ENCODE assay signal across 28 mouse cellular contexts in genomic region chr5:32056126-32056525, GRCm38 (mm10).
DNase-seq lines count a peak whose midpoint lies in the region; ATAC-seq and TF ChIP-seq lines count a peak whose summit lies in the region.
"Had no signal": no experiment of that assay in that cellular context is flagged by ENCODE, and none has a peak within 500 bp of the region (broad histone marks: within the 10 kb centered on the region; RNA-seq: fewer than 3 reads in every experiment).

No protein-coding gene starts in this region.

- H3K36me3 ChIP-seq in liver, adult 2 months (ENCODE audit: control insufficient read depth, insufficient read depth, low read length): peaks cover 2% of the 10 kb centered on the region; the same call in 1 of the 2 replicates
- H3K36me3 ChIP-seq in liver, embryonic 12.5 days: no peaks in the 10 kb centered on the region
- H3K36me3 ChIP-seq in embryonic facial prominence, embryonic 10.5 days (replicated peaks): no peaks in the 10 kb centered on the region
- no peaks in the 10 kb centered on the region for H3K36me3 ChIP-seq in embryonic facial prominence, embryonic 13.5 days
- H3K36me3 ChIP-seq in stomach, embryonic 14.5 days (ENCODE audit: control insufficient read depth, insufficient read depth, low read length): no peaks in the 10 kb centered on the region
- no peaks in the 10 kb centered on the region for H3K36me3 ChIP-seq in forebrain, embryonic 11.5 days (ENCODE audit: control insufficient read depth, insufficient read depth, low read length)
- H3K36me3 ChIP-seq: forebrain, embryonic 10.5 days; heart, embryonic 13.5 days had no signal

- TF ChIP-seq CTCF in liver, adult 2 months (IDR thresholded peaks at IDR 0.05; ENCODE audit: low read depth, low read length): no peak

- TF ChIP-seq POLR2A in liver, adult 2 months (IDR thresholded peaks at IDR 0.05; ENCODE audit: extremely low read depth, insufficient read depth, low read length): no peak

- DNase-seq in liver, adult 2 months (ENCODE audit: extremely low read depth, low read depth, low spot score): peak; percentile 98
- peak; percentile 7 for DNase-seq in embryonic facial prominence, embryonic 10.5 days (ENCODE audit: low spot score)
- no peak for DNase-seq in embryo, embryonic 10 days (ENCODE audit: low spot score)
- DNase-seq in spleen, postnatal 36 days (ENCODE audit: low spot score in 2 of 2): no peak
- no peak for DNase-seq in forebrain, embryonic 11.5 days (ENCODE audit: low spot score)
- DNase-seq: adrenal gland, adult 2 months; adrenal gland, postnatal 14 days; cerebellum, adult 11 months; cerebellum, adult 2 months; cerebellum, adult 9-11 months; cerebellum, postnatal 25 days; embryo, embryonic 11 days; forebrain, postnatal 0 days; gastrocnemius, adult 2 months; gastrocnemius, postnatal 14 days; heart, adult 2 months; heart, postnatal 14 days; heart, postnatal 4 days had no signal

- ATAC-seq in liver, embryonic 12.5 days: no peak
- no peak for ATAC-seq in embryonic facial prominence, embryonic 13.5 days (ENCODE audit: insufficient number of reproducible peaks, insufficient read depth, low FRiP score, low TSS enrichment, low read depth)
- ATAC-seq in stomach, embryonic 14.5 days (ENCODE audit: insufficient number of reproducible peaks, insufficient read depth, low FRiP score, low read depth): no peak
- ATAC-seq in forebrain, embryonic 11.5 days (replicated peaks; ENCODE audit: low FRiP score): no peak
- ATAC-seq: CD4-positive, CD25-positive, alpha-beta regulatory T cell, adult 4 months; forebrain, embryonic 14.5 days; forebrain, postnatal 0 days; hindbrain, postnatal 0 days had no signal

- no peaks in the 10 kb centered on the region for H3K9me3 ChIP-seq in liver, embryonic 12.5 days (replicated peaks)
- no peaks in the 10 kb centered on the region for H3K9me3 ChIP-seq in embryonic facial prominence, embryonic 10.5 days
- H3K9me3 ChIP-seq in embryonic facial prominence, embryonic 13.5 days: no peaks in the 10 kb centered on the region
- no peaks in the 10 kb centered on the region for H3K9me3 ChIP-seq in stomach, embryonic 14.5 days (ENCODE audit: control insufficient read depth, low read depth, low read length)
- no peaks in the 10 kb centered on the region for H3K9me3 ChIP-seq in forebrain, embryonic 11.5 days (ENCODE audit: control insufficient read depth, low read length)
- H3K9me3 ChIP-seq: forebrain, embryonic 10.5 days; heart, embryonic 10.5 days; heart, embryonic 13.5 days had no signal

- no peaks in the 10 kb centered on the region for H3K79me2 ChIP-seq in liver, adult 2 months (ENCODE audit: control insufficient read depth, insufficient read depth, low read length)

- no peak overlapping the region for H3K4me3 ChIP-seq in liver, adult 2 months (ENCODE audit: insufficient read depth, low read depth, low read length)
- H3K4me3 ChIP-seq in liver, embryonic 12.5 days: no peak overlapping the region
- H3K4me3 ChIP-seq in embryonic facial prominence, embryonic 10.5 days: no peak overlapping the region
- H3K4me3 ChIP-seq in embryonic facial prominence, embryonic 13.5 days: no peak overlapping the region
- no peak overlapping the region for H3K4me3 ChIP-seq in stomach, embryonic 14.5 days (ENCODE audit: low read depth, low read length)
- no peak overlapping the region for H3K4me3 ChIP-seq in forebrain, embryonic 11.5 days (ENCODE audit: low read depth, low read length)
- H3K4me3 ChIP-seq: forebrain, embryonic 10.5 days; gastrocnemius, adult 2 months; heart, adult 2 months; heart, embryonic 10.5 days; heart, embryonic 13.5 days had no signal

- no peak overlapping the region for H3K9ac ChIP-seq in liver, adult 2 months (ENCODE audit: low read depth, low read length)
- H3K9ac ChIP-seq in liver, embryonic 12.5 days: no peak overlapping the region
- no peak overlapping the region for H3K9ac ChIP-seq in embryonic facial prominence, embryonic 13.5 days
- H3K9ac ChIP-seq in stomach, embryonic 14.5 days (replicated peaks; ENCODE audit: low read depth, low read length): no peak overlapping the region
- no peak overlapping the region for H3K9ac ChIP-seq in forebrain, embryonic 11.5 days (ENCODE audit: low read length)
- H3K9ac ChIP-seq: forebrain, postnatal 0 days; heart, embryonic 13.5 days; hindbrain, embryonic 14.5 days had no signal

- H3K4me1 ChIP-seq in liver, adult 2 months (ENCODE audit: control insufficient read depth, insufficient read depth, low read length): peaks cover 10% of the 10 kb centered on the region
- H3K4me1 ChIP-seq in liver, embryonic 12.5 days: no peaks in the 10 kb centered on the region
- H3K4me1 ChIP-seq in embryonic facial prominence, embryonic 10.5 days: no peaks in the 10 kb centered on the region; the same call in 1 of the 2 replicates
- peaks cover 28% of the 10 kb centered on the region for H3K4me1 ChIP-seq in embryonic facial prominence, embryonic 13.5 days
- H3K4me1 ChIP-seq in stomach, embryonic 14.5 days (ENCODE audit: control insufficient read depth, insufficient read depth, low read length): peaks cover 15% of the 10 kb centered on the region
- H3K4me1 ChIP-seq in forebrain, embryonic 11.5 days (replicated peaks; ENCODE audit: control insufficient read depth, insufficient read depth, low read length): no peaks in the 10 kb centered on the region
- H3K4me1 ChIP-seq: forebrain, embryonic 10.5 days had no signal

- no peak overlapping the region for H3K27ac ChIP-seq in liver, adult 2 months (replicated peaks; ENCODE audit: insufficient read depth, low read depth, low read length)
- no peak overlapping the region for H3K27ac ChIP-seq in liver, embryonic 12.5 days
- H3K27ac ChIP-seq in embryonic facial prominence, embryonic 10.5 days (replicated peaks): no peak overlapping the region
- 0 out of 2 replicates have a peak overlapping the region, but pooled peaks have one; percentile 28 for H3K27ac ChIP-seq in embryonic facial prominence, embryonic 13.5 days
- 0 out of 2 replicates have a peak overlapping the region, but pooled peaks have one; percentile 3 for H3K27ac ChIP-seq in stomach, embryonic 14.5 days (ENCODE audit: low read length)
- no peak overlapping the region for H3K27ac ChIP-seq in forebrain, embryonic 11.5 days (ENCODE audit: low read depth, low read length)
- H3K27ac ChIP-seq: forebrain, embryonic 10.5 days; gastrocnemius, adult 2 months; heart, adult 2 months; heart, embryonic 10.5 days; heart, embryonic 13.5 days; hindbrain, embryonic 14.5 days; hindbrain, postnatal 0 days had no signal

- no peaks in the 10 kb centered on the region for H3K27me3 ChIP-seq in liver, adult 2 months (ENCODE audit: control insufficient read depth, insufficient read depth, low read length)
- H3K27me3 ChIP-seq in liver, embryonic 12.5 days (replicated peaks): no peaks in the 10 kb centered on the region
- H3K27me3 ChIP-seq in embryonic facial prominence, embryonic 10.5 days (replicated peaks; ENCODE audit: low read depth, poor library complexity, severe bottlenecking): no peaks in the 10 kb centered on the region
- no peaks in the 10 kb centered on the region for H3K27me3 ChIP-seq in embryonic facial prominence, embryonic 13.5 days
- H3K27me3 ChIP-seq in stomach, embryonic 14.5 days (ENCODE audit: control insufficient read depth, insufficient read depth, low read length): no peaks in the 10 kb centered on the region
- no peaks in the 10 kb centered on the region for H3K27me3 ChIP-seq in forebrain, embryonic 11.5 days (ENCODE audit: control insufficient read depth, insufficient read depth, low read length)
- H3K27me3 ChIP-seq: heart, embryonic 13.5 days had no signal

- H3K4me2 ChIP-seq in liver, embryonic 12.5 days: no peak overlapping the region
- no peak overlapping the region for H3K4me2 ChIP-seq in embryonic facial prominence, embryonic 13.5 days
- no peak overlapping the region for H3K4me2 ChIP-seq in stomach, embryonic 14.5 days (replicated peaks; ENCODE audit: low read depth, low read length)
- H3K4me2 ChIP-seq in forebrain, embryonic 11.5 days (ENCODE audit: low read depth, low read length, severe bottlenecking): no peak overlapping the region
- H3K4me2 ChIP-seq: heart, embryonic 13.5 days; hindbrain, embryonic 14.5 days had no signal

- WGBS in liver, adult 2 months: 24% methylated on average over 1 of the region's 1 CpGs
- 55% methylated on average over 1 of the region's 1 CpGs for WGBS in liver, embryonic 12.5 days (ENCODE audit: insufficient replicate concordance)
- 66% methylated on average over 1 of the region's 1 CpGs for WGBS in embryonic facial prominence, embryonic 10.5 days
- WGBS in embryonic facial prominence, embryonic 13.5 days: 64% methylated on average over 1 of the region's 1 CpGs
- WGBS in stomach, embryonic 14.5 days: 45% methylated on average over 1 of the region's 1 CpGs
- 55% methylated on average over 1 of the region's 1 CpGs for WGBS in forebrain, embryonic 11.5 days

Comparison
In these comparisons a context has a peak if more than half of its experiments do, and no peak if none do; other contexts are left out.
1. H3K27ac ChIP-seq: peak in embryonic facial prominence, embryonic 13.5 days (single experiment) and stomach, embryonic 14.5 days (single experiment); none in liver, adult 2 months (single experiment), liver, embryonic 12.5 days (single experiment), embryonic facial prominence, embryonic 10.5 days (single experiment) and forebrain, embryonic 11.5 days (single experiment).
2. DNase-seq: peak in liver, adult 2 months (single experiment) and embryonic facial prominence, embryonic 10.5 days (single experiment); none in embryo, embryonic 10 days (single experiment), spleen, postnatal 36 days (0 of 2) and forebrain, embryonic 11.5 days (single experiment).